Mouse (Mus musculus) cerebellum, postnatal 4 days (tissue): Measurements from ENCODE around the gene Usp21.

Experiments used
- DNase-seq, 2 experiments: peaks; one replicate each; pipeline ENCODE4 v3.0.0; 2022; ENCODE audit warnings: low spot score in 2 of 2, mixed read lengths in 1 of 2

Usp21 gene

DNA sequence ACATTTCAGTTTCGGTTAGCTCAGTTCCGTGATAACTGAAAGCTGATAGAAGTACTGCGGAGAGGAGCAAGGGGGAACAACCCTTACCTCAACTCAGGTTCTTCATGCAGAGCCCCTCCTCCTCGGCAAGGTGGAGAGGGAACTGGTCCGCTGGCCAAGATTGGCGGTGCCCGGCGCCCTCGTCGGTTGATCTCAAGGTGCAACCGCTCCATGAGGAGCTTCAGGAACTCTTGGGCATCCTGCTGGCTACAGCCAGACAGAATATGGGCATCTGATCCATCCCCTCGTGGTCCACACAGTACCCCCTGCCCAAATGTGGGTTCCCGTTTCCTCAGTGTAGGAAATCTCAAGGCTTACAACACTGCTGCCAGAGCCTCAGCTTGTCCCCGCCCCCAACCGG, 3.3 kb downstream of the Usp21 start:
- no peak for DNase-seq

DNA sequence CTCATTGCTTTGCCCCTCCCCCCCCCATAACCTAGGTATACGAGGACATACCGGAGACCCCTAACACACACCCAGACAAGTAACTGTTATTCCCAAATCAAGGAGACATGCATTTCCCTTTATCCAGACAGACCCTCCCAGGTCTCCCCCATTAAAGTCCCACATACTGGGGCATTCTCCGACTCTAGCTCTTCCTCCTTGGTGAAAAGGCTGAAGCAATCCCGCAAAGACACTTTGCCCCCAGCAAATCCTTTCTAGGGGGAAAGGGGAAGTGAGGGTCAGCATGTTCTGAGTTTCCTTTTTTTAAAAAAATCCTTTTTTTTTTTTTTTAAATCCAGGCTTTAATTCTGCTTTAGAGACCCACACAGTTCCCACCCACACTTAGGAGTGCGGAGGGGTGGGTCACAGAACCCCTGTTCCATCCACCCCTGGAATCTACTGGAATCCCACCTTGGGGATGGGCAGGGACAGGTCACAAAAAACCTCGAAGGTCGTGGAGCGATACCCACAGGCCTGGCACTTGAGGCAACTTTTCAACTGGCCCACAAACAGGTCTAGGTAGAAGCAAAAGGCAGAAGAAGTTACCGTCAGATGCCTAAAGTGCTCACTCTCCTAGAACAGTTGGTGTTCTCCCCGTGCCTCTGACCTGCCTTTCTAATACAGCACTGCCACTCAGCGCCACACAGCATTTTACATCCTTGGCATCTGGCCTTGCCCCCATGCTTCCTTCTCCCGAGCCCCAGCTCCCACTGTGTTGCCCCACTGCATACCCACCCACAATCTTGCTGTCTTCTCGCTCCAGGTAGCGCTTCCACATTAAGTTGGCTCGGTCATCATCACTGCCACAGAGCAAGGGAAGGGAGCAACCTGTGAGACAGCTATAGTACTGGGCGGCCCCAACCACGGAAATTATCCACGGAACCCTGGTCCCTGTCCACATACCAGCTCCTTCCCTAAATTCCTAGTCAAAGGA, 4.3 kb downstream of the Usp21 start:
- DNase-seq = peak in 1 of 2 experiments; percentile 1

DNA sequence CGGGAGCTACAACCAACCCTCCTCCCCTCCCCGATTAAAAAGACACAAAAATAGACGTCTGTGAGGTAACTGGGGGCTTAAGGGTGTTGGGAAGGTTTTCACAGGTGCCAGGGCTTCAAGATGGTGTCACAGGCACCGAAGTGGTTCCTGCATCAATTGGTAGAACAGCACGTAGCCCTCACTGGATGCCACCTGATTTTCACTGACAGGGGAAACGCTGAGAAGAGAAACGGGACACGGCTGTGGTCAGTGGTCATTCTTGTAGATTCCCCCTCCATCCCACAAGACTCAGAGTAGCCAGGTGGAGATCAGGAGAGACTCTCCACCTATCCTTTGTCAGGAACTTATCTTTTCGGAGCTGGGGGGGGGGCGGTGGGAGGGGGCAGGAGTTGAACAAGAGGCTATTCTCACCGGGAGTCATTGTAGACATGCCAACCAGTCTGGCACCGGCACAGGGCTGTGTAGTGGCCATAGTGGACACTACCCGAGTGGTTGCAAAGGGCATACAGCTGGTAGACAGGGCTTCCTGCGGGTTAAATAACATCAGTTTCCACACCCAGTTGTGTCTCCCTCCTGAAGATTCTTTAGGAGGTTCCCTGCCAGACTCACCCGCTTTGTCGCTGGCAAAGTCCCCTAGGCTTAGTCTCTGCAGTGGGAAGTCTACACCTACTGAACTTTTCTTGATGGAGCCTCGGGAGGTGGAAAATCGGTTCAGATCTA, 5.5 kb downstream of the Usp21 start:
- peak in 1 of 2 experiments; percentile 10 for DNase-seq

DNA sequence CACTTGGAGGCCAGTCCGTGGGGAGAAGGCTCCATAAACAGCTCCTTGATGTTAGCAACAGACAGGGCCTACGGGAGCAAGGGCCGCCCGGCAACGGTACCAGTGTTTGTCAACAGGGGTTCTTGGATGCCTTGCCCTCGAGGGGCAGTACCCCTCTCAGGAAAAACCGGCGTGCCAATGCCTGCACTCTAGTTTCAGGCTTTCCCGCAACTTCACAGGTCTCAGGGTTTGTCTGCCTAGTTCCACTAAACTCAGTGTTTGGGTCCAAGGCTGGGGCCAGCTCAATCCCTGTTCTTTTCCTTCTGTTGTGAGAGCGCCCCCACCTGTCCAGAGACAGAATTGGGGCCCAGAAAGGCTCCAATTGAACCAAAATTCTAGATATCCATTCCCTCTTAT, 6.3 kb downstream of the Usp21 start:
- peak; percentile 61 to 78 for DNase-seq

DNA sequence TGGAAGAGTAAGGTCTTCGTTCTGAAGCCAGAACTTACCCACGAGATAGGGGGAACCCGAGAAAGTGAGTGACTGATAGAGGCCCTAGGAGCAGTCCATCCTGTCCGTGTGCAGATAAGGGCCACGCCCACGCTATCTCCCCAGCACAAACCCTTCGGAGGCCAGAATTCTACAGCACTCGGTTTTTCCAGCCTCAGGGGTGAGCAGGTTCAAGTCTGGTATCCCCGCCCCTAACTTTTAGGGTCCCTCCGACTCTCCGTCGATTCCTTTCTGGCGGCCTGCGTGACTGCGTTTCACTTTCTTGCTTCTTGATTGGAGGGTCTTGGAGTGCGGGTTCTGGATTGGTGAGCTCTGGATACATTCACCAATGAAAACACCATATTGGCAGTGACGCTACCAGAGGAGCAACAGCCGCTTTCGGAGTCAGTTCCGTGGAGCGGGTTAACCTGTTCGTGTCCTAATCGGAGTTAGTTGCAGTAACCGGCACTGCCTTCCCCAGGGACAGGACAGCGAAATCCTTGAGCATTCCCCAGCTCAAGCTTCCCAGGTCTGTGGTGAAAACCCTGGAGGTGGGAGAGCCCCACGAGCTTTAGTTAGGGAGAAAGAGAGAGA, 6.8 kb downstream of the Usp21 start, which contains the start of gene Ppox:
Gene Ppox (minus strand): TSS at position 271 of the 612 bp plus-strand sequence.
- DNase-seq = peak; percentile 71 to 83

DNA sequence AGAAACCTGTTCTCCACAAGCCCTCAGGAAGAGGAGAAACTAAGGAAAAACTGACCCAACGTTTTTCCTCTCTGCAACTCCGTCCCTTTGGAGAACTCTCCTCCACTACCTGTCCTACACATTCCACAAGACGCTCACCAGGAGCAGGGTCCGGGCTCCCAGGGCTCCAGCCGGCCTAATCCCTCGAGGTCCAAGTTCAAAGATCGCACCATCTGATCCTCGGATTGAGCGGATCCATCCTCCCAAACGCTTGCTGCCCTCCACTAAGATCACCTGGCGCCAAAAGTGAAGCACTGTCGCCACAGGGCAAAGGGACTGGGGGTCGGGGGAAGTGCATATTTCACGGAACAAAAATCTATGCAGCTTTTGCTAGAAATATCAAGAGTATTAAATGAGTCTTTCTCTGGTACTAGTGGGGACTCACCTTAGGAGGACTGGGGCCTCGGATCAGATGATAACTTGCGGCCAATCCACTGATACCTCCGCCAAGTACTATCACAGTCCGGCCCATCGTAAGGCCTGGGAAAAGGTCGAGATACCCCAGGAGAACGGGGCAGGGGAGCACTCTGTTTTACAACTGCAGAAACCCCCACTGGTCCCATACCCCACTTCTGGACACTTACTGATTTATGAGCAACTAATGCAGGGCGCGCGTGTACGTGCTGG, 7.4 kb downstream of the Usp21 start:
- no peak for DNase-seq

DNA sequence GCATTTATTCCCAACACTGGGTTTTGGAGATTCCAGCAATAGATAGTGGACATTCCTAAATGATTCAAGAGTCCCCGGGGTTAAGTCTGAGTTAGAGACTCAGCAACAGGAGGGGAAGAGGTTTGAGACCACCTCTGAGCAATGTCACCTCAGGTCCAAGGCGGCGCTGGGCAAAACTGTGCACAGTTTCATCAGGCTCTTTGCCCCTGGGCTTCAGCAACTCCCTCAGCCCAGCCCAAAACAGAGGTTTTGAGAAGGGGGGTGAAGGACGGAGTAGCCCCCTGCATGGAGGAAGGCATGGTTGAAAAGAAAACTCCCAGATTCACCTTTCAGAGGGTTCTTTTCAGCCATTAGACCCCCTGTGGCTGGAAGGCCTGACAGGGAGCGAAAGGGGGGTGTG, 8.1 kb downstream of the Usp21 start:
- DNase-seq = no peak

DNA sequence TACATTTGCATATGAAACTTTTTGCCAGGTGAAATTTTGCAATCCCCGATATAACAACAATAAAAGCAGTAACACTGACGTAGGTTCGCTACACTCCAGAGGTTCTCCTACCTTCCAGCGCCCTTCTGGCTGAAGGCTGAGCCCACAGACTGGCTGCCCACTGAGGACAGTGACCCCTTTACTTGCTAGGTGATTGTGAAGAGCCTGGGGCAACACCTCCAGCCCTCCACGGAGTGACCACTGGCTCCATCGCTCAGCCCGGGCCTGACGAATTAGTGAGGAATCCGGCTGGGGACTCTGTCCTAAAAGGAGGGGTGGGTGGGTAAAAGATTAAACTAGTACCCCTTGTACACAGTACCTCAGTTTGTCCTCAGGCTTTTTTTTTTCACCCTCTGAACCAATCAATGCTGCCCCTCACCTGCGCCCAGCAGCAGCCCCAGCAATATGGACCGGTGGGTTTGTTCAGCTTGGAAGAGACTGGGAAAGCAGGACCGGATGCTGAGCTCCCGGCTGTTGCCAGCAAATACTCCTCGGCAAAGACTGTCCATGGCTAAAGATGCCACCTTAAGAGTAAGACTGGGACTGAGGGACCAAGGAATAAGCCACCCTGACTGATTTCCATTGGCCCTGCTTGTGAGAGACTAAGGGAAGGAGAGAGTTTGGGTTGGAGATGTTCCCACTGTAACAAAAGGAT, 8.6 kb downstream of the Usp21 start:
- no peak for DNase-seq

DNA sequence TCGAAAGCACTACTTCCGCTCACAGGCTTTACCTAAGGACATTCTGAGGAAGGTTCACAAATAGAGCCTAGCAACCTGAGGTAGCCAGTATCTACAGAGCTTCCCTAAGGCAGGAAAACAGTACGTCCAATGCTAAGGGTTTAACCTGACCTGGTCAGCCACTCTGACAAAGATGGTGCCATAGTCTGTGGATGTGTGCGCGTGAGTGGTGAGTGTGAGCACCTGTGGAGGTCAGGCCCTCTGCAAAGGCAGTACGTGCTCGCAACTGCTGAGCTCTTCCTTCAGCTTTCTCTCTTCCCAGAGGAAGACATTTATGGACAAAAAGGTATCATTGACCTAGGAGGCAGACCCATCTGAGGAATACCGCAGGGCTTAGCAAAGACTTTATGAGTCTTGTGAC, 9.4 kb downstream of the Usp21 start:
- no peak for DNase-seq

DNA sequence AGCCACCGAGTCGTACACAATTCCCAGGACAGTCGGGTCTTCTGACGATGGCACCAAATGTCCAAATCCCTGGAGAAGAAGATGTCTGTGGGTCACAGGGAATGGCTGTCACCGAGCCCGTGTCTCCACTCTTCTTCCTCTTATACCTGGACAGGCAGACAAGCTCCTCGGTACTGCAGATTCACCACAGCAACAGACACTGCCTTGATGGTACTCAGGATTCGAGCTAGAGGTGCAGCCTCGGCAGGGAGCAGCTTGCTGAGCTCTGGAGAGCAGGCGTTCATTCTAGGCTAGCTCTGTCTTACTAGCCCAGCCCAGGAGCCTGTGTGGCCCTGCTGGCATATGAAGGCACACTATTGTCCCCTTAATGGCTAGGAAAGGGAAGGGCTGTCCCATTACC, 10.1 kb downstream of the Usp21 start:
- DNase-seq = no peak

DNA sequence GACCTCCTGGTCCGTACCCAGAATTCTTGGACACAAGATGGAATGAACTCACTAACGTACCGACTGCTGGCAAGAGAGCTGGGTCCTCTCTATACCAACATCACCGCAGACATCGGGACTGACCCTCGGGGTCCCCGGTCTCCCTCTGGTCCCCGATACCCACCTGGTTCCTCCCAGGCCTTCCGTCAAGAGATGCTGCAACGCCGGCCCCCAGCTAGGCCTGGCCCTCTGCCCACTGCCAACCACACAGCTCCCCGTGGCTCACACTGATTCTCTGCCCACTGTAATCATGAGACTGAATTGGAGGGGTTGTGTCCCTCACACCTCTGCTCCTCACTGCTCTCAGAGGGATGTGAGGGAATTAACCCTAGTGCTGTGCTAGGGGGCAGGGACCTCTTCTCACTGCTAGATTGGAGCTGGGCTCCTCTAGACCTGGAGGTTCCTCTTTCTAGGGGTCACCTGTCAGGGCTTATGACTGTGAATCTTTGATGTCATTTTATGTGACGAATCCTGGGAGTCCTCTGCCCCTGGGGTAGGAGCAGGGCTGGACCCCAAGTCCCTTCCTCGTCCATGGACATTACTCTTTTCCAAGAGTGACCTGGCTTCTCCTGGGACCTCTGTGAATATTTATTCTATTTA, 11.6 kb downstream of the Usp21 start:
- no peak for DNase-seq

DNA sequence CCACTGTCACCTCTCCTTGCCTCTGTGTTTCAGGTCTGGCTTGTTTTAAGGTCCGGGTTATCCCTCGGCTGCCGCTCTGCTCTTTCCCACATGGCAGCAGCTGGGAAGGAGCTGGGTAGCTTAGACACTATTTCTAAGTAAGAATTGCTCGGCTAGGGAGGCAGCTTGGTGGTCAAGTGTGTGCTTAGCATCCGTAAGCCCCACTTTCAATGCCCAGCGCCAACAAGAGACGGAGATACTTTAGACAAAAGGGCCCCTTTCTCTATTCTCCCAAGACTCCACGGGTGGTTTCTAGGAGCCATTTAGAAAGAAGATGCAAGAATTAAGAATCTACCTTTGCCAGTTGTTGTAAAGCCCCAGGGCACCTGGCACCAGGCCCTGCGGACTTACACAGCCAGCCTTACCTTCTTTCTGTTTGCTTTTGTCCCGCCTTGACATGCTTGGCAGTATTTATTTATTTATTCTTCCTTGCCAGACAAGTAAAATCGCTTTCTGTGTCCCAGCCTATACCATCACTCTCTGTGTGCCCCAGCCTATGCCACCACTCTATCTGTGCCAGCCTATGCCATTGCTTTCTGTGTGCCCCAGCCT, 12.6 kb downstream of the Usp21 start:
- no peak for DNase-seq

DNA sequence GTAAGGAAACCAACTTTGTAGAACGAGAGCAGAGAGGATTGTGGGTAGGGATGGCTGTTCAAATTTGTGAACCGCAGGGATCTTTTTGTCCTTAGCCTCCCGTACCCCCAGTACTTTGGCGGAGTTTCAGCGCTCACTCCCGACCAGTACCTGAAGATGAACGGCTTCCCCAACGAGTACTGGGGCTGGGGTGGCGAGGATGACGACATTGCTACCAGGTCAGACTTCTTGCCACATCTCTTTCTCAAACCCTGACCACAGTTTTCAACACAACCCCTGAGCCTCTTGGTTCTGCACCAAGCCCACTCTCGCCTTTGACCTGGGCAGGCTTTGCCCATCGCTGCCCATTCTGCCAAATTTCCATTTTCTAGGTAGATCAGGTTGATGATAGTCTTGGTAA, 13.6 kb downstream of the Usp21 start:
- no peak for DNase-seq

DNA sequence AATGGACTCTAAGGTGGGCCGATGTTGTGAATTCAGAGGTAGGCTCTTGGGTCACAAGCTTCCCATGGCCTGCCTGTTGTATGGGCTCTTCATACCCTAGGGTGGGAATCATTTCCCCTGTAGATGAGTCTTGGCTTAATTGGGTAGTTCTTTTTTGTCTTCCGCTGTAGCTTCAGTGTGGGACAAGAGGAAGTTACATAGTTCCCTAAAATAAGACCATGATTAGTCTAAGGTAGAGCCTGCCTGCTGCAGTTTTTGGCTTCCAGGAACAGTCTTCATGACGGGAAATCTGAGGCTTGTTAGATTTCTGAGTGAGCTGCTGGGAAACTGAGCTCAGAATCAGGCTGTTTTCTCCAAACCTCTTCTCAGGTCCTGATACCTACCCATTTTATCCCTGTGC, 15.7 kb downstream of the Usp21 start:
- no peak for DNase-seq

DNA sequence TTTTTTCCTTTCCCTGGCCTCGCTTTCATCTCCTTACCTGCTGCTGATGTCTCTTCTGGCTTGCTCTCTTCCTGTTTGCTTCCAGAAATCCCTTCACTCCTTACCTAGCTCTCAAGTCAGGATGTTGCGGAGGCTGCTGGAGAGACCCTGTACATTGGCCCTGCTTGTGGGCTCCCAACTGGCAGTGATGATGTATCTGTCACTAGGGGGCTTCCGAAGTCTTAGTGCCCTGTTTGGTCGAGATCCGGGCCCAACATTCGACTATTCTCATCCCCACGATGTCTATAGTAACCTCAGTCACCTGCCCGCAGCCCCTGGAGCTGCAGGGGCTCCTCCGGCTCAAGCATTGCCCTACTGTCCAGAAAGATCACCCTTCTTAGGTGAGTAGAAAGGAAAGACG, 16.2 kb downstream of the Usp21 start:
- DNase-seq = no peak

DNA sequence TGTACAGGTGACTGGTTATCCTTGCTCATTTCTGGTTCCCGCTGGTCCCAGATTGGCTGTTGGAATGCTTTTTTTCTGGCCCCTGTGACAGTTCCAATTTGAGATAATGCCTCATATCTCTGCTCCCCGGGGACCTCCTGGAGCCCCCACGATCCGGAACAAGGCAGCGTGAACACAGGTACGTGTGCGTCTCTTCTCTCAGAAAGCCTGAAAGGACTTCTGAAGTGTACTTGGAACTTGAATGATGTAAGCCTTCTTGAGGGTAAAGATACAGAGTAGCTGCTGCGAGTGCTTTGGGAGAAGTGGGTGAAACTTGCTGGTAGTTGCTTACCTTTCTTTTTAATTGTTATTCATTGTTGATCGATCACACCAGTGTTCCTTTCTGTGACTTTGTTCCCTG, 16.6 kb downstream of the Usp21 start:
- no peak for DNase-seq

DNA sequence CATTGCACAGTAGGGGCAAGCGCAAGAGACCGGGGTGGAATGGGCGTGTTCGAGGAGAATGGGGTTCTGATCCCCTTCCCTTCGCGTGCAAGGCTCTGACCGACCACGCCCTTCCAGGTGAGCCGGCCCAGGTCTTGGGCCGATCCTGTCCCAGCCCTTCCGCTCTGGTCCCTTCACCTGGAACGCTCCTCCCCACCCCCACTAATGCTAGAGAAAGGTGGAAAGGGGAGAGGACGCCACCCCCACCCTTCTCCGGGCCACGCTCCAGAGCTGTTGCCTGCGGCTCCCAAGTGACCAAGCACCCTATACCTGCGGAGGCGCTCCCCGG, 17.3 kb downstream of the Usp21 start:
- DNase-seq = no peak

DNA sequence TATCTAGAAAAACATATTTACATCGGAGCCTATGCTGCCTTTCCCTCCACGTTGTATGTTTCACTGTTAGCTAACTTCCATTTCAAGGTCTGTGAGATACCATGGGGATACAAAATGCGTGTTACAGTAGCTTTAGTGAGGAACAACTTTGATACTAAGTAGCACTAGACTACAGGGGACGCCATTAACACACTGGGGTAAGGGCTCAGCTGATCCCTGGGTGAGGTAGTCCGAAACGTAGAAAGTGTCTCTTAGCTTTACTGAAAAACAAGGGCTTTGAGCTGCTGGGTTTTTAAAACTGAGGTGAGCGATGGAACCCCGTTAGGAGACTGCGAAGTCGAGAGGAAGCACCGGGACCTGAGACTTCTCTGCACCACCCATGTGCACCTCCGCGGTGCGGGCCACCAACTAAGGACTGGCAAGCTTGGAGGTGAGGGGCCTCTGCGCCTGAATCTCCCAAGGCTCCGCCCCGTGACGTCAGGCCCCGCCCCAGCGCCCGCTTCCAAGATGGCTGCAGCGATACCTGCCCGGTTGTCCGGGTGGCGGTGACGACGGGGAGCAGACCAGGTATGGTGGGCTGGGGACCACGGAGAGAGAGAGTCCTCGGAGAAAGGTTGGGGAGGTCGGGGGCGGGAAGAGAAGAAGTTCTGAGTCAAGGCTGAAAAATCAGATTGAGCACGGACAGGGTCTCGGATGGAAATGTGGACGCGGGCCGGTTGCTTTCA, 17.8 kb downstream of the Usp21 start, which contains the start of gene B4galt3:
Gene B4galt3 (plus strand): TSS at position 481 of the 725 bp plus-strand sequence.
- peak; percentile 92 to 95 for DNase-seq

DNA sequence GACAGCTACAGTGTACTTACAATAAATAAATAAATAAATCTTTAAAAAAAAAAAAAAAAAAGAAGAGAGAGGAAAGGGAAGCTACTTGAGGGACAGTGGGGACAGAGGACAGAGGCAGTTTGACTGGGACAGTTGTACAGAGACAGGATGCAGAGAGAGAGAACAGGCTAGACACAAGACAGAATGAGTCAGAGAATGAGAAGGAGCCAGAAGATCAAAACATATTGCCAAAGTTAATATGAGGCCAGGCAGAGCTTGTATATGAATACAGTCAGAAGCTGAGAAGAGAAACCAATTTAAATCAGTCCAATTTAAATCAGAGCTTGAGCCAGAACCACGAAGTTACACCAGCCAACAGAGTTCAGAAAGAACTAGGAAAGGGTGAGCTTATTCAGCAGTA, 19.4 kb downstream of the Usp21 start:
- no peak for DNase-seq
